In the genomic region with DNA sequence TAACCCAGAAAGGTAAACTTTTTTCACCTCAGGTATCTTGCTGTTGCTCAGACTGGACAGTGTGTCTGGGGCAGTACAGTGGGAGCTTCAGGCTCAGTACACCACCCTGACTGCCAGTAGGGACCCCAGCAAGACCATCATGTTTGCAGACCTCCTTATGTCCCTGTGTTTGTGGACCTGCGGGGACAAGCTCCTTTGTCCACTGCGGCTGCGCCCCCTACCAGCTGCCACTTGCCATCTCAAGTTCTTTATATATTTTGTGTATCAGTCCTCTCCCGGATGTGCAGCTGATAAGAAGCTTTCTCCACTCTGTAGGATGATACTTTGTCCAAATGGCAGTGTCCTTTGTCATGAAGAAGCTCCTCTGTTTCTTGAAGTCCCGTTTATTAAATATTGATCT, we compare ENCODE assay signal across 17 mouse cellular contexts. TPM values are rescaled to one million over a fixed set of nuclear protein-coding genes. Genes with fewer than 3 reads are reported as not detected.
DNase-seq lines count a peak whose midpoint lies in the region; ATAC-seq and TF ChIP-seq lines count a peak whose summit lies in the region.
"Had no signal": no experiment of that assay in that cellular context is flagged by ENCODE, and none has a peak within 500 bp of the region (broad histone marks: within the 10 kb centered on the region; RNA-seq: fewer than 3 reads in every experiment).

No protein-coding gene starts in this region.

- no peak overlapping the region for H3K4me3 ChIP-seq in liver, embryonic 14.5 days (ENCODE audit: insufficient read depth in 1 of 2, low read depth in 2 of 2, low read length in 2 of 2)

- WGBS in liver, embryonic 14.5 days (ENCODE audit: insufficient replicate concordance) = 40% methylated on average over 5 of the region's 5 CpGs

- intact Hi-C loops in gastrocnemius, postnatal 14 days (cut with DNase I; ENCODE audit: low total_unique reads) = no loop called here

- no peaks in the 10 kb centered on the region for H3K9me3 ChIP-seq in liver, embryonic 14.5 days (ENCODE audit: control insufficient read depth, low read length)
- H3K9me3 ChIP-seq: G1E had no signal

- CTCF ChIA-PET in Patski (lab: Charles Lee) = interaction anchor here (0.6 to 3.7 kb wide), 19 partner anchors 8 to 312 kb away, joined by 3 to 20 read pairs (median 4); partner anchors contain the start of gene Postn

- TF ChIP-seq EP300 in liver, embryonic 14.5 days (IDR thresholded peaks at IDR 0.05; ENCODE audit: low read depth) = no peak

- H3K4me1 ChIP-seq in liver, embryonic 14.5 days (replicated peaks; ENCODE audit: control insufficient read depth in 2 of 2, insufficient read depth in 2 of 2, low read length in 1 of 2) = no peaks in the 10 kb centered on the region

- no peak overlapping the region for H3K9ac ChIP-seq in liver, embryonic 14.5 days (replicated peaks)

- H3K27ac ChIP-seq in liver, embryonic 14.5 days = no peak overlapping the region

- POLR2A ChIA-PET in Patski (lab: Charles Lee) = interaction anchor here (1.0 kb wide), 1 partner anchor 307 kb away, joined by 3 read pairs; no protein-coding TSS in a partner anchor

- H3K36me3 ChIP-seq in liver, embryonic 14.5 days (replicated peaks; ENCODE audit: control insufficient read depth, insufficient read depth, low read depth) = no peaks in the 10 kb centered on the region
- H3K36me3 ChIP-seq: G1E had no signal

- no peaks in the 10 kb centered on the region for H3K27me3 ChIP-seq in liver, embryonic 14.5 days (ENCODE audit: control insufficient read depth, insufficient read depth, low read length)
- H3K27me3 ChIP-seq in Patski = peaks cover 32% of the 10 kb centered on the region

- H3K4me2 ChIP-seq in liver, embryonic 14.5 days (ENCODE audit: low read depth) = no peak overlapping the region
- H3K4me2 ChIP-seq: midbrain, embryonic 11.5 days had no signal

- no peak for ATAC-seq in liver, embryonic 14.5 days (ENCODE audit: insufficient read depth)
- ATAC-seq in Patski = no peak
- no peak for ATAC-seq in inflammation-experienced regulatory T-cells, adult 6 months
- ATAC-seq: forebrain, embryonic 14.5 days had no signal

- in situ Hi-C loops in Patski (cut with MboI; ENCODE audit: low pct_unique_long_range_greater_than_20kb) = no loop called here

- peak; percentile 16 for DNase-seq in gastrocnemius, postnatal 10 days
- no peak for DNase-seq in gastrocnemius, postnatal 14 days
- no peak for DNase-seq in liver, embryonic 14.5 days (ENCODE audit: low read depth in 3 of 3, low spot score in 3 of 3)
- DNase-seq in liver (no peak), A20 (ENCODE audit: low read depth, low spot score) (peak; percentile 42), Patski (ENCODE audit: low read depth, low spot score) (no peak)
- no peak for DNase-seq in Muller cell, postnatal 12 days (ENCODE audit: inconsistent ontology term)
- DNase-seq: cerebellum, adult 18-20 months; heart, postnatal 36 days; right cerebral cortex, postnatal 14 days had no signal

- peak; percentile 27 for TF ChIP-seq CTCF in liver, embryonic 14.5 days (IDR thresholded peaks at IDR 0.05; ENCODE audit: low read depth)
- peak; percentile 78 for TF ChIP-seq CTCF in Patski (IDR thresholded peaks at IDR 0.05)

RNA-seq across cellular contexts. Expression of gene Supt20, which starts 30.2 kb away (rescaled TPM):
- total RNA-seq in gastrocnemius, postnatal 10 days (2021) = 10 to 100 TPM; 25.7 to 26.3 TPM
- 10 to 100 TPM; 13.3 to 15.0 TPM for total RNA-seq in gastrocnemius, postnatal 14 days (2021)
- polyA plus RNA-seq in liver, embryonic 14.5 days (2012; rRNA removed) = 22.3 and 23.5 TPM in 2 replicates
- polyA plus RNA-seq in liver, embryonic 14.5 days (2014; fragmentation: Nextera tagmentation; extraction: Ambion mirVana) = 23.9 and 24.6 TPM in 2 replicates
- polyA plus RNA-seq in Patski (2021) = 85.0 TPM
- polyA plus RNA-seq in inflammation-experienced regulatory T-cells, adult 6 months (2017; shearing (Covaris generic)) = 100 to 1,000 TPM; 167 to 260 (median 233) TPM

RNA-seq across cellular contexts. Expression of gene Gm21958, which starts 51.7 kb away (rescaled TPM):
- total RNA-seq in gastrocnemius, postnatal 10 days (2021) = not detected
- total RNA-seq in gastrocnemius, postnatal 14 days (2021) = not detected
- not detected in 2 replicates for polyA plus RNA-seq in liver, embryonic 14.5 days (2012; rRNA removed)
- not detected in 2 replicates for polyA plus RNA-seq in liver, embryonic 14.5 days (2014; fragmentation: Nextera tagmentation; extraction: Ambion mirVana)
- polyA plus RNA-seq in Patski (2021) = 0.56 TPM
- 1 to 10 TPM in 2 of 3 experiments, not detected in 1; 1.1 TPM for polyA plus RNA-seq in inflammation-experienced regulatory T-cells, adult 6 months (2017; shearing (Covaris generic))
- total RNA-seq: G1E; heart, postnatal 36 days; left cerebral cortex, postnatal 10 days had no signal
- polyA plus RNA-seq: forebrain, embryonic 14.5 days; G1E; gonadal fat pad, adult 2 months; liver, embryonic 16.5 days had no signal

Comparison
In these comparisons a context has a peak if more than half of its experiments do, and no peak if none do; other contexts are left out.
1. DNase-seq: peak in gastrocnemius, postnatal 10 days (single experiment) and A20 (single experiment); none in gastrocnemius, postnatal 14 days (single experiment), liver, embryonic 14.5 days (0 of 3), liver (single experiment), Patski (single experiment) and Muller cell, postnatal 12 days (single experiment).